11 mouse cellular contexts compared by ENCODE assay signal in genomic region chr1:164326600-164327155, GRCm38 (mm10). TPM values are rescaled to one million over a fixed set of nuclear protein-coding genes. Genes with fewer than 3 reads are reported as not detected.
DNase-seq lines count a peak whose midpoint lies in the region; ATAC-seq and TF ChIP-seq lines count a peak whose summit lies in the region.
"Had no signal": no experiment of that assay in that cellular context is flagged by ENCODE, and none has a peak within 500 bp of the region (broad histone marks: within the 10 kb centered on the region; RNA-seq: fewer than 3 reads in every experiment).

No protein-coding gene starts in this region.

- no peak overlapping the region for H3K4me3 ChIP-seq in forebrain, embryonic 12.5 days (replicated peaks)
- H3K4me3 ChIP-seq in forebrain, embryonic 10.5 days, result no peak overlapping the region
- H3K4me3 ChIP-seq in lung, embryonic 16.5 days (ENCODE audit: low read length), result no peak overlapping the region
- no peak overlapping the region for H3K4me3 ChIP-seq in lung, adult 2 months (replicated peaks; ENCODE audit: extremely low read depth, low read depth, low read length)
- H3K4me3 ChIP-seq: gastrocnemius, adult 2 months had no signal

- H3K27me3 ChIP-seq in forebrain, embryonic 12.5 days, result no peaks in the 10 kb centered on the region
- no peaks in the 10 kb centered on the region for H3K27me3 ChIP-seq in forebrain, embryonic 10.5 days (ENCODE audit: poor library complexity, severe bottlenecking)
- H3K27me3 ChIP-seq in lung, embryonic 16.5 days (ENCODE audit: control insufficient read depth, insufficient read depth, low read depth, low read length), result no peaks in the 10 kb centered on the region

- TF ChIP-seq POLR2A in lung, adult 2 months (IDR thresholded peaks at IDR 0.05; ENCODE audit: borderline replicate concordance, extremely low read depth, low read depth, low read length), result no peak

- H3K36me3 ChIP-seq in forebrain, embryonic 12.5 days (replicated peaks), result peaks cover 10% of the 10 kb centered on the region
- H3K36me3 ChIP-seq in forebrain, embryonic 10.5 days (replicated peaks), result peaks cover 26% of the 10 kb centered on the region
- H3K36me3 ChIP-seq in lung, embryonic 16.5 days (ENCODE audit: control insufficient read depth, insufficient read depth, low read length), result no peaks in the 10 kb centered on the region

- no peak for TF ChIP-seq CTCF in lung, adult 2 months (IDR thresholded peaks at IDR 0.05; ENCODE audit: insufficient read depth, low read length)

- H3K27ac ChIP-seq in forebrain, embryonic 12.5 days, result no peak overlapping the region
- H3K27ac ChIP-seq in forebrain, embryonic 10.5 days, result no peak overlapping the region
- peak overlapping the region; percentile 39; the same call in 1 of the 2 replicates for H3K27ac ChIP-seq in lung, embryonic 16.5 days (ENCODE audit: low read length)
- H3K27ac ChIP-seq: gastrocnemius, adult 2 months had no signal

- H3K9me3 ChIP-seq in forebrain, embryonic 12.5 days, result no peaks in the 10 kb centered on the region
- no peaks in the 10 kb centered on the region for H3K9me3 ChIP-seq in forebrain, embryonic 10.5 days
- H3K9me3 ChIP-seq in lung, embryonic 16.5 days (ENCODE audit: control insufficient read depth, low read length), result no peaks in the 10 kb centered on the region

- no peak overlapping the region for H3K4me2 ChIP-seq in forebrain, embryonic 12.5 days
- H3K4me2 ChIP-seq in lung, embryonic 16.5 days (ENCODE audit: low read depth, low read length), result no peak overlapping the region

- WGBS in forebrain, embryonic 12.5 days, result 61% methylated on average over 6 of the region's 6 CpGs
- 76% methylated on average over 6 of the region's 6 CpGs for WGBS in forebrain, embryonic 10.5 days
- 33% methylated on average over 6 of the region's 6 CpGs for WGBS in lung, embryonic 16.5 days
- WGBS in lung, adult 2 months, result 68% methylated on average over 6 of the region's 6 CpGs

- peaks cover 5% of the 10 kb centered on the region; the same call in 1 of the 2 replicates for H3K4me1 ChIP-seq in forebrain, embryonic 12.5 days
- peaks cover 6% of the 10 kb centered on the region for H3K4me1 ChIP-seq in forebrain, embryonic 10.5 days
- H3K4me1 ChIP-seq in lung, embryonic 16.5 days (replicated peaks; ENCODE audit: control insufficient read depth, insufficient read depth, low read length), result peaks cover 11% of the 10 kb centered on the region
- peaks cover 2% of the 10 kb centered on the region; the same call in 1 of the 2 replicates for H3K4me1 ChIP-seq in lung, adult 2 months (ENCODE audit: control insufficient read depth, insufficient read depth, low read length)

- ATAC-seq in forebrain, embryonic 12.5 days (ENCODE audit: low FRiP score), result peak; percentile 64
- peak; percentile 74 for ATAC-seq in lung, embryonic 16.5 days (ENCODE audit: low read depth)
- ATAC-seq: inflammation-experienced regulatory T-cells, adult 6 months had no signal

- H3K9ac ChIP-seq in forebrain, embryonic 12.5 days, result no peak overlapping the region
- H3K9ac ChIP-seq in lung, embryonic 16.5 days (ENCODE audit: low read length), result no peak overlapping the region

- no peak for DNase-seq in forebrain, embryonic 10.5 days (ENCODE audit: extremely low spot score, low spot score)
- DNase-seq in lung, adult 2 months, result no peak
- peak; percentile 77 for DNase-seq in layer of hippocampus, adult 9-11 months
- peak; percentile 55 to 68 for DNase-seq in right cerebral cortex, adult 2 months (ENCODE audit: low spot score in 2 of 2)
- DNase-seq in cerebellum, adult 18-20 months, result no peak
- DNase-seq in cerebellum, adult 9-11 months, result no peak
- DNase-seq: cerebellum, postnatal 36 days; gastrocnemius, adult 2 months had no signal

RNA-seq across cellular contexts. Expression of gene Blzf1, which starts 19.4 kb away (rescaled TPM):
- polyA plus RNA-seq in forebrain, embryonic 12.5 days (2016; fragmentation: Nextera tagmentation; extraction: Ambion mirVana), result 27.3 and 28.9 TPM in 2 replicates
- polyA plus RNA-seq in forebrain, embryonic 10.5 days (2016; fragmentation: Nextera tagmentation; extraction: Ambion mirVana), result 24.9 and 26.7 TPM in 2 replicates
- 34.8 and 37.0 TPM in 2 replicates for polyA plus RNA-seq in lung, embryonic 16.5 days (2015; fragmentation: Nextera tagmentation; extraction: Ambion mirVana)
- 3.3 and 6.0 TPM in 2 replicates for polyA plus RNA-seq in lung, adult 2 months (2012; rRNA removed)

RNA-seq across cellular contexts. Expression of gene Nme7, which starts 22.8 kb away (rescaled TPM):
- 37.0 and 37.1 TPM in 2 replicates for polyA plus RNA-seq in forebrain, embryonic 12.5 days (2016; fragmentation: Nextera tagmentation; extraction: Ambion mirVana)
- polyA plus RNA-seq in forebrain, embryonic 10.5 days (2016; fragmentation: Nextera tagmentation; extraction: Ambion mirVana), result 45.6 and 48.8 TPM in 2 replicates
- 44.1 and 45.0 TPM in 2 replicates for polyA plus RNA-seq in lung, embryonic 16.5 days (2015; fragmentation: Nextera tagmentation; extraction: Ambion mirVana)
- polyA plus RNA-seq in lung, adult 2 months (2012; rRNA removed), result 3.0 and 5.0 TPM in 2 replicates

RNA-seq across cellular contexts. Expression of gene Ccdc181, which starts 51.3 kb away (rescaled TPM):
- 18.6 and 19.5 TPM in 2 replicates for polyA plus RNA-seq in forebrain, embryonic 12.5 days (2016; fragmentation: Nextera tagmentation; extraction: Ambion mirVana)
- 13.9 and 14.0 TPM in 2 replicates for polyA plus RNA-seq in forebrain, embryonic 10.5 days (2016; fragmentation: Nextera tagmentation; extraction: Ambion mirVana)
- polyA plus RNA-seq in lung, embryonic 16.5 days (2015; fragmentation: Nextera tagmentation; extraction: Ambion mirVana), result 11.7 and 12.7 TPM in 2 replicates
- 3.4 and 5.5 TPM in 2 replicates for polyA plus RNA-seq in lung, adult 2 months (2012; rRNA removed)

Comparison
In these comparisons a context has a peak if more than half of its experiments do, and no peak if none do; other contexts are left out.
1. DNase-seq: peak in layer of hippocampus, adult 9-11 months (single experiment) and right cerebral cortex, adult 2 months (2 of 2); none in forebrain, embryonic 10.5 days (single experiment), lung, adult 2 months (single experiment), cerebellum, adult 18-20 months (0 of 2) and cerebellum, adult 9-11 months (single experiment).